Mouse (Mus musculus): ENCODE measurements around the gene Chodl.

- TF ChIP-seq TAL1 (IDR thresholded peaks at IDR 0.05; ENCODE audit: low read length) (no peak), GATA1 (IDR thresholded peaks at IDR 0.05; ENCODE audit: low read length) (no peak)
These were observed 38.5 kb downstream of the Chodl start for GRCm38 (mm10) chr16:78969091-78969731.

Data from erythroblast, embryonic 14.5 days (primary cell).